Mouse (Mus musculus): ENCODE measurements around the gene Drd2.

Gene Drd2

DNA sequence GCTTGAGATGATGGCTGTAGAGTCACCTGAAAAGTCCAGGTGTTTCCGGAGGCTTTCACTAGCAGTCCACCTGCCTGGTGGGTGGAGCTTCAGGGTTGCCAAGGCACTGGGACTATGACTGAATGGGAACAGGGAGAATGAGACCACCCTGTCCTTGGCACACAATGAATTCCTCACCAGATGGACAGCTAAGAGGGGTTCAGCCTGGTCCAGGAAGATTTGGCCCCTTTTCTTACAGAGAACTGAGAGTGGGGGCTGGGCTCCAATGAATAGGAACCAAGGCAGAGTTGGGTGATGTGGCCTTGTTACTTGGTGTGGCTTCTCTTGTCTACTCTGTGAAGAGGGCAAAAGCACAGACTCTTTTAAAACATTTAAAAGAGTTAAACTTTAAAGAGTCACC lies 112.0 kb downstream of the Drd2 start:
- no peak for DNase-seq (ENCODE audit: low spot score)

GRCm38 (mm10) chr9:49456136-49456535 lies 115.7 kb downstream of the Drd2 start:
- DNase-seq (ENCODE audit: low spot score) = no peak

Data from testis, postnatal 10 days (tissue).